Mouse (Mus musculus) right cerebral cortex, postnatal 10 days (tissue): Measurements from ENCODE around the gene Ptgis.
A peak's percentile ranks its signal among the peaks of the same experiment; 100 is the strongest.

Source experiments
- DNase-seq, 2 experiments: peaks; one replicate each; pipeline ENCODE4 v3.0.0; 2021; ENCODE audit warnings: low spot score in 2 of 2

Ptgis gene

GRCm38 (mm10) chr2:167190076-167190399 is 50.4 kb downstream of the Ptgis start, which contains the start of gene Kcnb1:
Gene Kcnb1, minus strand, starts transcription at chr2:167190155.
- DNase-seq, result peak; percentile 90 to 91

- DNase-seq, result peak; percentile 72 to 76
These were observed 50.9 kb downstream of the Ptgis start for GRCm38 (mm10) chr2:167189291-167190075.

GRCm38 (mm10) chr2:167188315-167189207 is 51.8 kb downstream of the Ptgis start:
- peak; percentile 66 to 69 for DNase-seq

- no peak for DNase-seq
These were observed 53.3 kb downstream of the Ptgis start for GRCm38 (mm10) chr2:167187119-167187518.

GRCm38 (mm10) chr2:167186544-167186943 is 53.9 kb downstream of the Ptgis start:
- no peak for DNase-seq

GRCm38 (mm10) chr2:167186003-167186402 is 54.4 kb downstream of the Ptgis start:
- DNase-seq, result no peak

- DNase-seq, result no peak
These were observed 55.0 kb downstream of the Ptgis start for GRCm38 (mm10) chr2:167185432-167185831.

- no peak for DNase-seq
These were observed 58.6 kb downstream of the Ptgis start for GRCm38 (mm10) chr2:167181662-167182389.

GRCm38 (mm10) chr2:167181096-167181495 is 59.3 kb downstream of the Ptgis start:
- no peak for DNase-seq

GRCm38 (mm10) chr2:167179301-167179700 is 61.1 kb downstream of the Ptgis start:
- no peak for DNase-seq

GRCm38 (mm10) chr2:167177231-167177641 is 63.2 kb downstream of the Ptgis start:
- DNase-seq, result no peak

GRCm38 (mm10) chr2:167175284-167175683 is 65.1 kb downstream of the Ptgis start:
- DNase-seq, result no peak

GRCm38 (mm10) chr2:167173051-167173875 is 67.1 kb downstream of the Ptgis start:
- no peak for DNase-seq

GRCm38 (mm10) chr2:167167515-167168212 is 72.7 kb downstream of the Ptgis start:
- DNase-seq, result no peak

GRCm38 (mm10) chr2:167163600-167163999 is 76.8 kb downstream of the Ptgis start:
- no peak for DNase-seq

GRCm38 (mm10) chr2:167163134-167163533 is 77.3 kb downstream of the Ptgis start:
- no peak for DNase-seq

- DNase-seq, result peak; percentile 80 to 81
These were observed 77.8 kb downstream of the Ptgis start for GRCm38 (mm10) chr2:167162516-167163021.

GRCm38 (mm10) chr2:167159721-167160120 is 80.7 kb downstream of the Ptgis start:
- DNase-seq, result no peak

- DNase-seq, result no peak
These were observed 81.6 kb downstream of the Ptgis start for GRCm38 (mm10) chr2:167158780-167159179.

- DNase-seq, result no peak
These were observed 84.2 kb downstream of the Ptgis start for GRCm38 (mm10) chr2:167156118-167156715.
